Mouse (Mus musculus): Measurements from ENCODE around the gene F2r. TPM values are rescaled to one million over a fixed set of nuclear protein-coding genes. Genes with fewer than 3 reads are reported as not detected.
A peak's percentile ranks its signal among the peaks of the same experiment; 100 is the strongest.

The F2r gene
- total RNA-seq, 2 experiments from 2014 or later: 2.1 to 2.6 TPM

DNA sequence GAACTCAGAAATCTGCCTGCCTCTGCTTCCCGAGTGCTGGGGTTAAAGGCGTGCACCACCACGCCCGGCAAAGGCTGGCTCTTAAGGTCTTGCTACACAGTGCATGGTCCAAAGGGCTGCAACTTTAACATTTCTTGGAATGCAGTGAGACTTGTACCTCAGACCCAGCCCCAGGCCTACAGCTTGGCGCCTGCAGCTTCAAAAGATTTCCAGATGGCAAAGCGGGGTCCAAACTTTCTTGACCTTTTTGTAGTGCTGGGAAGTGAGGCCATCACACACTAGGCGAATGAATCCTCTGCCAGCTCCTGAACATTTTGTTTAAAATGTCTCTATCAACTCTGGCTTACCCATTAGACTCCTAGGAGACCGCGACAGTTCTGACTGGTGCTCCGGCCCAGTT, 20.7 kb downstream of the F2r start:
- ATAC-seq (replicated peaks; ENCODE audit: poor library complexity, severe bottlenecking): no peak

DNA sequence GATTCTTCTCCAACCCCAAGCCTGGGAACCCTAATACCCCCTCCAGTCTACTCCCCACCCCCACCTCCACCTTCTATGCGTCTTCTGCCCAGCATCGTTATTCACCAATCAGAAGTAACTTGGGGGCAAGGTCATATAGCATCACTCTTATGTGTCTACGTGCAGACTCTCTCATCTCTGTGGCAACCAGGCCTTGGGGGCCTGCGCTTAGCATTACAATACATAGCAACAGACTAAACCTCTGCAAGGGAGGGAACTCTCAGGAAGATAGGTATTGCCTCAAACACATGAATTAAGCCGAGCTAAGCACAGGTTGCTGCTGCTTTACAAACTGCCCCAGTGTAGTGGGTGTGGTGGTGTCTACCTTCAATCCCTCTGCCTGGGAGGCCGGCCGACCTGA, 21.6 kb downstream of the F2r start:
- ATAC-seq (replicated peaks; ENCODE audit: poor library complexity, severe bottlenecking): no peak

DNA sequence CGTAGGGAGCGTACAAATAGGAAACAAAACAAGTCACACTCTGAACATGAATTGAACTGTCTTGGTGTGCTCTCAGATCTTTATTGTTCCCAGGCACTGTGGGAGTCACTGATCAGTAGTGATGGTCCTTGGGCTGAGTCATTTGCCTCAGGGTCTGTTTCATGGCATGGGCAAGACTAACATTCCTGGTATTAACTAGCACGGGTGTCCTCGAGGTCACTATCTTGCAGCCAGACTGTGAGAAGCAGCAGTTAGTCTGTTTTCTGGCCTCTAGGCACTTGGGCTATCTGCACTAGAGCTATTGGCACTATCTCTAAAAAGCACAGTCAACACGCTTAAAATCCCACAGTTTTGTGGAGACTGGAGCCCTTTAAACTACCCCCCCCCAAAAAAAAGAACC, 22.4 kb downstream of the F2r start:
- ATAC-seq (replicated peaks; ENCODE audit: poor library complexity, severe bottlenecking): no peak

DNA sequence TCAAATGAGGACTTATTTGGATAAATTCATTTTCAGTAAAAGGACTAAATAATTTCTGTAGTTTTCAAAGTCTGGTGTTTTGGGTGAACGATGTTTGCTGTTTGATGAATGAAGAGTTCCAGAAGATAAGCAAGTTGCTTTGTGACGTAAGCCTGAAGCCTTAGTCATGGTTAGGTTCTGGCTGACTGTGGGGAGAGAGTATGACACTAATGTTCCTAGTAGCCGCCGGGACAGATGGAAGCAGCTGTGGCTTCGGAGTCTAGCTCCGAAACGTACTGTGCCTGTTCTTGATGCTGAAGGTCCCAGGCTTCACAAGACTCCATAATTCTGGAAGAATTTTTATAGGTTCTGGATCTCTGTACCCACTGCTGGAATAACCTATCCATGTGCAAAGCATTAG, 22.9 kb downstream of the F2r start:
- no peak for ATAC-seq (replicated peaks; ENCODE audit: poor library complexity, severe bottlenecking)

DNA sequence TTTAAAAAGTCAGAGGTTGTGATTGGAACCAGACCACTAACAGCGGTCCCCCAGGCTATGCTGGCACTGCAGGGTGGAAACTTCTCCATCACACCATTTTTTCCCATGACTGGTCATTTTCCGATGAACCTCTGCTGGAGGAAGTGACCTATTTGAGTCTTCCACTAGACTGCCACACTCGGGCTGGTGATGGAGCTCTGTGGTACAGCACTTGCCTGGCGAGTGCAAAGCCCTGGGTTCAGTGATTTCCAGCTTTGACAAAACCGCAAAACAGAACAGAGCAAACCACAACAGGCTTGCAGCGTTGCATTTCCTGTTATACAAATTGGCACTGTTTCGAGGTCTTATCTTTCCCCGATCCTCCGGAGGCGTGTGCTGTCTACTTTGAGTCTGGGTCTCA, 25.4 kb downstream of the F2r start:
- peak; percentile 92 for ATAC-seq (replicated peaks; ENCODE audit: poor library complexity, severe bottlenecking)

DNA sequence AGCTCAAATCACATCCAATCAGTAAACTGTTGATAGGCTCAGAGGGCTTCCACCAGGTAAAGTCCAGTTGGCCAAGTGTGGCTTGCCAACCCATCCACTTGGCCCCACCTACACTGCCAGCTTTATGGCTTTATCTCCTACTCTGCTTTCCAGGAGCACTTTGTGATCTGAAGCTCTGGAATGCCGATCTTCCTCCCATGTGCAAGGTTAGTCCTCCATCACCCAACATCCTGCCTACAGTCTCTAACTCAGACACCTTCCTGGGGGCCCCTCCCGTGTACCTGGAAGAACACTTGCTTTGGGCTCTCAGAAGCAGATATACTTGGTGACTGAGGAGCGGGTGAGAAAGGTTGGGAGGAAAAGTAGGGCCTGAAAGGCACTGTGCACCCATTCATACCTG, 26.7 kb downstream of the F2r start:
- ATAC-seq (replicated peaks; ENCODE audit: poor library complexity, severe bottlenecking): no peak

DNA sequence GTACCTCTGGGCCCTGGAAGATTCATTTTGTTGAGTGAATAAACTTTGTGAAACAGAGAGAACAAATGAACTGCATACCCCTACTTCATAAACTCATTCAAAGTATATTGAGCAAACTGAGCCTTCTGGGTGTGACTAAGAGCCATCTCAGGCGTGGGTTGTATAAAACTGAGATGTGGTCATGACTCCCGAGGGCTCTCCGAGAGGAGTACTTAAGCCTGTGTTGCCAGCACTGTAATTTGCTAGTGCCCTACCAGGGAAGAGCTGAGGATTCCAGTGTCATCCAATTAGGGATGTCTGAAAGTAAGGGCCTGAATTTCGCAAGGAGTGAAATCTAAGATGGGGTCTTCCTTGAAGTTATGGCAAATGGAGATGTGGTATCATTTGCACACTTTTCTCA, 30.7 kb downstream of the F2r start:
- no peak for ATAC-seq (replicated peaks; ENCODE audit: poor library complexity, severe bottlenecking)

DNA sequence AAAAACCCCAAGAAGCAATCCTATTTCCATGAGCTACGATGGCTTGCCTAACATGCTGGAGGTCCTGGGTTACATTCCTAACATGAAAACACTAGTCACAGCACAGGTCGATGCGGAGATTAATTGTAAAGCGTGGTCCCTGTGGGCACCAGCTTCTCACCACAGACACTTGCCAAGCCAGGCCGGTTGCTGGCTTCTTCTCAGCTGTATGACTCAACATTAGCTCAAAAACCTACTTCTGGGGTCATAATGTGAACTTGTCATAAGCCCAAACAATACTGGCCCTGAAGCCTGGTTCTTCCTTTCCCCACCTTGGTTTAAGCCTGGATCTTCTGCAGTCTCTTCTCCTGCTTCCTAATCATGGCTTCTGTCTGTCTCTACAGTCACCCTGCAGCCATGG, 33.4 kb downstream of the F2r start:
- ATAC-seq (replicated peaks; ENCODE audit: poor library complexity, severe bottlenecking): no peak

DNA sequence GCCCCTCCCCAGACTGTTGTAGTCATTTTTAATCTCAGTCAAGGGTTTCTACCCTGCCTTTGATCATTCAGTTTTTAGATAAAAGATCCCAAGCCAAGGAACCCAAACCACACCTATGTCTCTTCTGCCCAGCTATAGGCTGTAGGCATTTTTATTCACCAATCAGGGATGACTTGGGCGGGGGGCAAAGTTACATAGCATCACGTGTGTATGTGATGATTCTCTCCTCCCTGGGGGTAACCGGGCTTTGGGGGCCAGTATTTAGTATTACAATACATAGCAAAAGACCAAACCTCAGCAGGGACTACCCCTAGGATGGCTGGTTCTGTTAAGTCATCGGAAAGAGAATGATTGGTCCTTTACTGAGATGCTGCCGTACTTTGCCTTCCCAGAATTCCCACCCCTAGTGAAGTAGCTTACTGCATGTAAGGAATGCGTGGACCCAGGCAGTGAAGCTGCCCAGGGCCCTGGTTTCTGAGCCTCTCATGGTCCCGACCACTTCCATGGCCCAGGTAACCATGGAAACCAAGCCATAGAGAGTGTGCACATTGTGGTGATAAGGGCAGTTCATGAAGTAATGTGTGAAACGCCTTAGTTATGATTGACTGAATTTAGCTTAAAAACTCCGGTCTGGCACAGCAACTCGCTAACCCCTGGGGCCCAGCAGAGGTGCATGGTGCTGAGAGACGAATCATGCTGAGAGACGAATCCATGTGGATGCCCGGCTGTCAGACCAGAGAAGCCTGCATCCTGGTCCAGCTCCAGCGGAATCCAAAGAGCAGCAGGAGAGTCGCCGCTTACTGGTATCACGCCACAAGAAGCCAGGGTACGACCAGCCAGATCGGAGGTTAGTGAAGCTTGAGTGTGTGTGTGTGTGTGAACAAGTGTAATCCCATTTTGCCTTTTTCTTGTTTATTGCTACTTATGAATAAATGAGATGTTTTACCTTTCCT, 34.8 kb downstream of the F2r start:
- ATAC-seq (replicated peaks; ENCODE audit: poor library complexity, severe bottlenecking): no peak

DNA sequence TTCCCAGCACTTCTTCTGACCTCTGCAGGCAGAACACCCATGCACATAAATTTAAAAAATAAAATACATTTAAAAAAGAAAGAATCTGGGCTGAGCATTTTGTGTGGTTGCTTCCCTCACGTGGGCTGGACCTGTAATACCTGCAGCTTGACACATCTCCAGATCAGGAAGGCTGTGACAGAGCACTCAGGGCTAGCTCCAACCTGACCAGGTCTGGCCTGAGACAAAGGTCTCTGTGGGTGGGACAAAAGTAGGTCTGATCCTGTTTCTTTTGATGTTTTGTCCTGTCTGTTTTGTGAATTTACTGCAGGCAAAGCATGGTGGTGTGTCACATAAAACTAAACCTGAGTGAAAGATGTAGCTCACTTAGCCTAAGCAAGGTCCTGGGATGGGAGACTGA, 36.4 kb downstream of the F2r start:
- no peak for ATAC-seq (replicated peaks; ENCODE audit: poor library complexity, severe bottlenecking)

DNA sequence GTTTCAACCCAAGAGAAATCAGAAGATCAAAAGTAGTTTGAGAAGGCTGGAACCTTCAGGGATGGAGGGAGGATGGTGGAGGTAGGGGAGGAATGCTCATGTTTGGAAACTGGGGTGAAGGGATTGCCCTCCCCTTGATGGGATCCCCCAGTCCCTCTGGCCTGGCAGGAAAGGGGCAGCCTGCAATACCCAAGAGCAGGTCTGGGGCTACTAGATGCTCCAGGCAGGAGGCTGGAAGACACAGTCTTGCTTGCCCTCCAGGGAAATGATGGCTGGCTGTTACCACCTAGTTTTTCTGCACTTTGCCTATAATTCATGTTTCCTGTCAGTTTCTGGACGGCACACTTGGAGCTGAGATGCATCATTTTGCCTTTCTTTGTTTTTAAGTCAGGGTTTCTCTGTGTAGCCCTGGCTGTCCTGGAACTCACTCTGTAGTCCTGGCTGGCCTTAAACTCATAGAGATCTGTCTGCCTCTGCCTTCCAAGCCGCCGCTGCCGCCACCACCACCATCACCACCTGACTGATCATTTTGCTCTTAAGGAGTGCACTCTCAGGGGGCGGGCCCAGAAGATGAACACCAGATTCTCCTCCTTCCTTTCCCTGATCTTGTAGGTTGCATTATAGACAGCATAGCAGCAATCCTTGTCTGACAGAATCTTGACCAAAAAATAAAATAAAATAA, 40.1 kb downstream of the F2r start:
- no peak for ATAC-seq (replicated peaks; ENCODE audit: poor library complexity, severe bottlenecking)

DNA sequence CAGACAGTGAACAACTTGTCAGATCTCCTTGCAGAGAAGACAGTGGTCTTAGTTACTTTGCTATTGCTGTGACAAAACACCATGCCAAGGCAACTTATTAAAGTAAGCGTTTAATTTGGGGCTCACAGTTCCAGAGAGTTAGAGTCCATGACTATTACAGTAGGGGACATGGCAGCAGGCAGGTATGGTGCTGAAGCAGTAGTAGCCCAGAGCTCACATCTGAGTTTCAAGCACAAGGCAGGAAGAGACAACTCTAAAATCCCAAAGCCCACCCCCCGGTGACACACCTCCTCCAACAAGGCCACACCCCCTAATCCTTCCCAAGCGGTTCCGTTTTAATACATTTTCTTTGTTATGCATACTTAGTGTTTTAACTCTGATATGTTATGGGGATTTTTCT, 47.4 kb downstream of the F2r start:
- no peak for ATAC-seq (replicated peaks; ENCODE audit: poor library complexity, severe bottlenecking)

DNA sequence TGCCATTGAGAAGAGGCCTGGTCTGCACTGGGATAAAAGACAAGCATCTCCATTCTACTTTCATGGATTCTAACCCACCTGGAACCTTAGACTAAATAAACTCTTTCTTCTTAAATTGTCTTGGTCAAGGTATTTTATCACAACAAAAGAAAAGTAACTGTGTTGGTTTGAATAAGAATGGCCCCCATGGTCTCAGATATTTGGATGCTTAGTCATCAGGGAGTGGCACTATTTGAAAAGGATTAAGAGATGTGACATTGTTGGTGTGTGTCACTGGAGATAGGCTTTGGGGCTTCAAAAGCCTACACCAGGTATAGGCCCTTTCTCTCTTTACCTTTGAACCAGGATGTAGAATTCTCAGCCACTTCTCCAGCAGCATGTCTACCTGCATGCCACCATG, 49.0 kb downstream of the F2r start:
- no peak for ATAC-seq (replicated peaks; ENCODE audit: poor library complexity, severe bottlenecking)

DNA sequence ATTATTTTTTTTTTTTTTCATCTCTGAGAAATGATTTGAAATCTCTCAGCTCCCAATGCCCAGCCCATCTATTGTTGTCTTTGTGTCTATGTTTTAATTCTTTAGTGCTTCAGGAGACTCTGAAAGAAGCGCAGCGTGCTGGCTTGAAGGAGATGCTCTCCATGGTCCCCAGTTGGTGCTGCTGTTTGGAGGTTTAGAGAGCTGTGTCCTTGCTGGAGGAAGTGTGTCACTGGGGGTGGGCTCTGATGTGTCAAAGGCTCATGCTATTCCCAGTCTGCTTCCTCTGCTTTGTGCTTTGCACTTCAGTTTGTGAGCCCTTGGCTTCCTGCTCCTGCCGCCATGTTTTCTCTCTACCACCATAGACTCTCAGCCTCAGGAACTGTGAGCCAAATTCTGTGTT, 50.0 kb downstream of the F2r start:
- ATAC-seq (replicated peaks; ENCODE audit: poor library complexity, severe bottlenecking): no peak

DNA sequence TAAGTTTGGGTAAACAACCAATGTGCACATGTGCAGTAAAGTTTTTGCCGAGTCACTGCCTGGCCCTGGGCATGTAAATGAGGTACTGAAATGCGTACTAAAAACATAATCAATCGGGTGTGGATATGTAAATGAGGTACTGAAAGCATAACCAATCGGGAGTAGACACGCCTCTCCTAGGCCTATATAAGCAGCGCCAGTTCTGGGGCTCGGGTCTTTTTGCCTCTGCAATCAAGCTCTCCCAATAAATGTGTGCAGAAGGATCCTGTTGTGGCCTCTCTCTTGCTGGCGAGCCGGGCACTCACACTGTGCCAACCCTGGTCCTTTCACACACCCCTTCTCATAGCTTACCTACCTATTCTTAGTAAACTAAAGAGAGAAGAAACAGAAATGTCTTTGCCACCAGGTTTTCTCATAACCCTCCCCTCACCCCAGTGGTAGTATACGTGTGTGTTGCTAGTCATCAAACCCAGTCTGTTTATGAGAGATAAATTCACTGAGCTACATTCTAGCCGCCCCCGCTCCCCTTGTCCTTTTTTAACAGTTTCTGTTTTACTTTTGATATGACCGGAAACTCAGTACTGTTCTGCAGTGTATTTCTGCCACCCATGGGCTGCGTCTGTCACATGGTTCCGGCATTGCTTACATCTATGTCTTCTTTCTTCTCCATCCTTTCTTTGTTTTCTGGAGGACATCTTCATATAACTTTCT, 51.3 kb downstream of the F2r start:
- no peak for ATAC-seq (replicated peaks; ENCODE audit: poor library complexity, severe bottlenecking)

DNA sequence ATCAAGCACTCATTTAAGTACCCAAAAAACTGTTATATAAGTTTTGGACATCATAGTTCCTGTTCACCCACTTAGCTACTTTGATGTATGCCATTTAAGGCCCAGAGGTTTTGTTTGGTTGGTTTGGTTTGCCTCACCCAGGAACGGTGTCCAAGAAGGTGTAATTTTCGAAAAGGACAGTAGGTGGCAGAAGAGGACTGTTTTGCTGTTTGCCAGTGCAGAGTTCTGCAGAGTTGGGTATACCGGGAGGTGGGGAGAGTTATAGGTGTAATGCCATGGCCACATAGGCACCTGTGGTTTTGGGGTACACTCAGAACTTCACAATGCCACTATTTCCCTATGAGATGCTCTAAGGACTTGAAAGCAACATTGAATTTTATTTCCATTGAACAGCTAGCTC, 54.6 kb downstream of the F2r start:
- peak; percentile 92 for ATAC-seq (replicated peaks; ENCODE audit: poor library complexity, severe bottlenecking)

DNA sequence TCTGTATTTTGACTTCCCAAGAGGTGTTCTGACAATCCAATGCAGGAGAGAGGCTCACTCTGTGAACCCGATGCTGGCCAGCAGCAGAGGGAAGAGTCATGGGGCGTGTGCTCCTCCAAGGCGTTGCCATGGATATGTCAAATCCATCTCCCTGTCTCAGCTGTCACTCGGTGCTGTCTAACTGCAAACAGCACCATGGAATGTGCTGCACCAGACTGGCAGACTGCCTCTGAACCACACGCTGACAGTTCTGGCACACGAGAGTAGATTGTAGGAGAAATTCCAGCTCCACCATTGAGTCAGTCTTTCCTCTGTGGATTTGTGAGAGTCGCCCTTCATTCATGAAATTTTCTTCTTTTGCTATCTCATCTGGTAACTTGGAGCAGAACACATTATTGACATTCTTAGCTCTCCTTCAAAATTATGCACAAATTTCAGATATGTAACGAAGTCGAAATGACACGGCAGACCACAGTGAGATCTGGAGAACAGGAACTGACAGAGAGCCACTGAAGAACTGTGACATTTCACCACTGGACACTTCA, 55.1 kb downstream of the F2r start:
- peak; percentile 29; the same call in 1 of the 2 replicates for ATAC-seq (replicated peaks; ENCODE audit: poor library complexity, severe bottlenecking)

DNA sequence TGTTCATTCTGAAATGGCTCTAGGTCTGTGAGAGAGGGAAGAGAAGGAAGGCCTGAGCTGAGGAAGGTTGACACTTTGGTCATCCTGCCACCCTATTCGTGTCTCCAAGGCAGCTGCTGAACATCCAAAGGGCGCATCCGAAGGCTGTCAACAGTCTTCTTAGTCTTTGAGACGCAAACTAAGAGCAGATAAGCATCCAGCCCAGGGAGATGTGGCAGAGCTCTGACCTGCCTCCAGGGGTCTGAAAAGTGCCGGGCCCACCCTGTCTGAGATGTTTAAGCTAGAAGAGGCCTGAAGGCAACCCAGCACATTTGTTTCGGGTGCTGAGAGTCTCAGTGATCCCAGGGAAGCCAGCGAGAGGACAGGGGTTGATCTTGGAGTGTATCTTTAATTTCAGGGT, 61.0 kb downstream of the F2r start:
- ATAC-seq (replicated peaks; ENCODE audit: poor library complexity, severe bottlenecking): no peak

DNA sequence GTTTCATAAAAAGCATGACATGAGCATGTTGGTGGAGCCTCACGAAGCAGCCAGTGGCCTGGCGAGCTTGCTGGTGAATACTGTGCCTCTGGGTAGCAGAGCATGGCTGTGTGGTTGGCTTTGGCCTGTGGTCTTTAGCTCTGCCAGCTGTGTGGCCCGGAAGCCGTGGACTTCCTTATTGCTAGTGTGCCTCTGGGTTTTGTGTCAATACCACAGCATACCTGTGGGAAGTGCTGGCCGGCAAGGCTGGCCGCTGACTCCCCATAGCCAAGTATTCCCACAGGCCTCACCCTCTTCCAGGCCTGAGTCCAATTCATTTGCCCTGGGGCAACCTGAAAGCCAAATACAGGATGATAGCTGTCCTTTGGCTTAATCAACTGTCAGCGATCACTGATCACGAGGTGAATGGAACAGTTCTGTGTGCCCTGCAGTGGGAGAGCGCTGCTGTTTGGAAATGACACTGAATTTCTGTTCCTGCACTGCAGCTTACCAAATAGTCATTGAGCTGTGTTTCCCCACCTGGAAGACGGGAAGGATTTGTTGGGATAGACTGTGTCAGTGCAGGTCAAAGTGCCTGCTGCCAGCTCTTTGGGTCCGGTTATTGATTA, 64.3 kb downstream of the F2r start:
- peak; percentile 96 for ATAC-seq (replicated peaks; ENCODE audit: poor library complexity, severe bottlenecking)

Measured in granulocyte monocyte progenitor cell, adult 5-6 weeks (primary cell).